Mouse (Mus musculus): ENCODE results near the gene Cd69.

The Cd69 gene

GRCm38 (mm10) chr6:129275220-129275619, at the start of gene Cd69:
Gene Cd69 (minus strand): TSS chr6:129275436.
- no peak for DNase-seq (ENCODE audit: extremely low spot score)

- no peak for DNase-seq (ENCODE audit: extremely low spot score)
Observed at GRCm38 (mm10) chr6:129319331-129319730, 44.1 kb upstream of the Cd69 start.

GRCm38 (mm10) chr6:129318395-129318794, 43.2 kb upstream of the Cd69 start:
- no peak for DNase-seq (ENCODE audit: extremely low spot score)

GRCm38 (mm10) chr6:129316463-129316862, 41.2 kb upstream of the Cd69 start:
- no peak for DNase-seq (ENCODE audit: extremely low spot score)

- DNase-seq (ENCODE audit: extremely low spot score) = no peak
Observed at GRCm38 (mm10) chr6:129315698-129316097, 40.5 kb upstream of the Cd69 start.

GRCm38 (mm10) chr6:129314655-129315168, 39.5 kb upstream of the Cd69 start:
- DNase-seq (ENCODE audit: extremely low spot score) = no peak

- no peak for DNase-seq (ENCODE audit: extremely low spot score)
Observed at GRCm38 (mm10) chr6:129312499-129312898, 37.3 kb upstream of the Cd69 start.

GRCm38 (mm10) chr6:129304180-129304579, 28.9 kb upstream of the Cd69 start:
- no peak for DNase-seq (ENCODE audit: extremely low spot score)

- DNase-seq (ENCODE audit: extremely low spot score) = no peak
Observed at GRCm38 (mm10) chr6:129288708-129289107, 13.5 kb upstream of the Cd69 start.

- DNase-seq (ENCODE audit: extremely low spot score) = no peak
Observed at GRCm38 (mm10) chr6:129284384-129285104, 9.3 kb upstream of the Cd69 start.

GRCm38 (mm10) chr6:129283271-129283670, 8.0 kb upstream of the Cd69 start:
- DNase-seq (ENCODE audit: extremely low spot score) = no peak

GRCm38 (mm10) chr6:129276483-129276882, 1.2 kb upstream of the Cd69 start:
- DNase-seq (ENCODE audit: extremely low spot score) = no peak

GRCm38 (mm10) chr6:129275624-129276203, 478 bp upstream of the Cd69 start:
- no peak for DNase-seq (ENCODE audit: extremely low spot score)

- DNase-seq (ENCODE audit: extremely low spot score) = no peak
Observed at GRCm38 (mm10) chr6:129274476-129274875, 760 bp downstream of the Cd69 start.

- no peak for DNase-seq (ENCODE audit: extremely low spot score)
Observed at GRCm38 (mm10) chr6:129273662-129274061, 1.6 kb downstream of the Cd69 start.

GRCm38 (mm10) chr6:129266438-129267022, 8.7 kb downstream of the Cd69 start:
- no peak for DNase-seq (ENCODE audit: extremely low spot score)

- DNase-seq (ENCODE audit: extremely low spot score) = no peak
Observed at GRCm38 (mm10) chr6:129265821-129266220, 9.4 kb downstream of the Cd69 start.

- no peak for DNase-seq (ENCODE audit: extremely low spot score)
Observed at GRCm38 (mm10) chr6:129260940-129261339, 14.3 kb downstream of the Cd69 start.

GRCm38 (mm10) chr6:129260034-129260433, 15.2 kb downstream of the Cd69 start:
- no peak for DNase-seq (ENCODE audit: extremely low spot score)

- DNase-seq (ENCODE audit: extremely low spot score) = no peak
Observed at GRCm38 (mm10) chr6:129256018-129256417, 19.2 kb downstream of the Cd69 start.

- peak; percentile 40 for DNase-seq (ENCODE audit: extremely low spot score)
Observed at GRCm38 (mm10) chr6:129254949-129255602, 20.2 kb downstream of the Cd69 start.

GRCm38 (mm10) chr6:129254314-129254713, 20.9 kb downstream of the Cd69 start:
- DNase-seq (ENCODE audit: extremely low spot score) = no peak
